In the genomic region with DNA sequence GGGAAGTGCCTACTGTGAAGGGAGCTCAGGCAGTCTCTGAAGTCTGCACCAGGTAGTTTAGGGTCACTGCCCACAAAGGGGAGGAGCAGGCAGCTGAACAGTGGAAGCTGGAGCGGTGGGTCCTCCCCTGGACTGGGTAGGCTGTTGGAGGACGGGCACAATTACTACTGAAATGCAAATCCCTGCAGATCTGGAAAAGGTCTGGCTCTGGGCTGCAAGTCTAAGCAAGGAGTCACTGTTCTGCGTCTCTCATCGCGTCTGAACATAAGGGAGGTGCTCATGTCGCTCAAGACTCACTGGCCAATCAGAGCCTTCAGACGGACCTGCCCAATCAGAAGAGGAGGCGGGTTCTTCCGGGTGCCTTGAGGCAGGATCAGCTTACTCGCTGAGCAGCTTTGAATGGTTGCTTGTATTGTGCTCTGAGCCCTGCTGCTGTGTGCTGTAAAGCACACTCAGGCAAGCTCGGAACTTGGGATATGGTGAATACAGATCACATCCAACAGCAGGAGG, we compare ENCODE assay signal across 8 mouse cellular contexts. TPM values are rescaled to one million over a fixed set of nuclear protein-coding genes. Genes with fewer than 3 reads are reported as not detected.
A peak's percentile ranks its signal among the peaks of the same experiment; 100 is the strongest.
DNase-seq lines count a peak whose midpoint lies in the region; ATAC-seq lines count a peak whose summit lies in the region.

No protein-coding gene starts in this region.

- peak overlapping the region; percentile 72 for H3K4me2 ChIP-seq in lung, embryonic 15.5 days

- H3K4me3 ChIP-seq in hindbrain, embryonic 10.5 days: peak overlapping the region; percentile 61
- peak overlapping the region; percentile 45 for H3K4me3 ChIP-seq in lung, embryonic 15.5 days

- peak; percentile 50 for DNase-seq in MEL-GATA-1-ER (ENCODE audit: extremely low read depth, low read depth)
- DNase-seq in cerebellum, adult 8-10 months: peak; percentile 33
- peak; percentile 84 for DNase-seq in forelimb bud, embryonic 11.5 days (ENCODE audit: low read depth, low spot score)
- peak; percentile 88 for DNase-seq in hindbrain, embryonic 10.5 days (ENCODE audit: low spot score)
- DNase-seq in layer of hippocampus, adult 9-10 months (ENCODE audit: low spot score): peak; percentile 17
- DNase-seq in ovary, postnatal 10 days (ENCODE audit: low spot score): peak; percentile 29
- peak; percentile 90 for DNase-seq in thymus, postnatal 0 days (ENCODE audit: low spot score)

- H3K27ac ChIP-seq in hindbrain, embryonic 10.5 days: peak overlapping the region; percentile 89
- H3K27ac ChIP-seq in lung, embryonic 15.5 days: peak overlapping the region; percentile 73

- peak; percentile 98 for ATAC-seq in lung, embryonic 15.5 days (ENCODE audit: borderline replicate concordance, extremely low read depth, low FRiP score, low TSS enrichment)

- H3K4me1 ChIP-seq in hindbrain, embryonic 10.5 days (replicated peaks): peaks cover 5% of the 10 kb centered on the region; the same call in 1 of the 2 replicates
- H3K4me1 ChIP-seq in lung, embryonic 15.5 days: no peaks in the 10 kb centered on the region

- H3K9ac ChIP-seq in lung, embryonic 15.5 days: peak overlapping the region; percentile 53

- H3K36me3 ChIP-seq in hindbrain, embryonic 10.5 days: no peaks in the 10 kb centered on the region
- H3K36me3 ChIP-seq in lung, embryonic 15.5 days: no peaks in the 10 kb centered on the region

- no peaks in the 10 kb centered on the region for H3K27me3 ChIP-seq in hindbrain, embryonic 10.5 days (ENCODE audit: insufficient read depth, poor library complexity, severe bottlenecking)
- H3K27me3 ChIP-seq in lung, embryonic 15.5 days: no peaks in the 10 kb centered on the region

- H3K9me3 ChIP-seq in hindbrain, embryonic 10.5 days: peaks cover 8% of the 10 kb centered on the region; the same call in 1 of the 2 replicates
- H3K9me3 ChIP-seq in lung, embryonic 15.5 days: no peaks in the 10 kb centered on the region

- under 1% methylated on average over 11 of the region's 11 CpGs for WGBS in hindbrain, embryonic 10.5 days
- 0% methylated on average over 11 of the region's 11 CpGs for WGBS in lung, embryonic 15.5 days

RNA-seq across cellular contexts. Expression of a gene that starts 17.8 kb away (rescaled TPM):
- 0.04 TPM in 1 of 2 replicates, not detected in the other for polyA plus RNA-seq in hindbrain, embryonic 10.5 days (2016; fragmentation: Nextera tagmentation; extraction: Ambion mirVana)
- polyA plus RNA-seq in lung, embryonic 15.5 days (2015; fragmentation: Nextera tagmentation; extraction: Ambion mirVana): 0.09 TPM in 1 of 2 replicates, not detected in the other
- polyA plus RNA-seq in thymus, postnatal 0 days (2015; fragmentation: Nextera tagmentation; extraction: Ambion mirVana): 0.05 TPM in 1 of 2 replicates, not detected in the other

Comparison
In these comparisons a context has a peak if more than half of its experiments do, and no peak if none do; other contexts are left out.
1. Peak in every context shown above with its lines: DNase-seq, ATAC-seq, H3K4me3 ChIP-seq and H3K27ac ChIP-seq.
2. DNase-seq: peak in every context shown above with its lines; median percentile 90 in thymus, postnatal 0 days; 88 in hindbrain, embryonic 10.5 days; 84 in forelimb bud, embryonic 11.5 days; 50 in MEL-GATA-1-ER; 33 in cerebellum, adult 8-10 months; 29 in ovary, postnatal 10 days; 17 in layer of hippocampus, adult 9-10 months.